Mouse (Mus musculus) embryonic facial prominence, embryonic 10.5 days (tissue): ENCODE data around the gene Banp. TPM values are rescaled to one million over a fixed set of nuclear protein-coding genes. Genes with fewer than 3 reads are reported as not detected.

Experiments
- DNase-seq: peaks from one replicate; pipeline ENCODE4 v3.0.0-alpha.2; 2017; ENCODE audit warnings: low spot score
- H3K27ac ChIP-seq: fragments of 300-500 bp; sonication (generic); replicated peaks from 2 replicates; pipeline ENCODE4 v1.5.1; 2016; ENCODE audit warnings: mild to moderate bottlenecking
- H3K27me3 ChIP-seq: fragments of 300-500 bp; sonication (generic); replicated peaks from 2 replicates; pipeline ENCODE4 v1.6.1; 2016; ENCODE audit warnings: low read depth, mild to moderate bottlenecking; ENCODE audit not compliant: poor library complexity, severe bottlenecking
- H3K36me3 ChIP-seq: fragments of 300-500 bp; sonication (generic); replicated peaks from 2 replicates; pipeline ENCODE4 v1.6.1; 2016; ENCODE audit warnings: mild to moderate bottlenecking, moderate library complexity
- H3K4me1 ChIP-seq: fragments of 300-500 bp; sonication (generic); 2 replicates; pipeline ENCODE4 v1.6.1; 2016
- H3K4me3 ChIP-seq: fragments of 300-500 bp; sonication (generic); 2 replicates; pipeline ENCODE4 v1.5.1; 2016; ENCODE audit warnings: mild to moderate bottlenecking, moderate library complexity
- H3K9me3 ChIP-seq: fragments of 300-500 bp; sonication (generic); 2 replicates; pipeline ENCODE4 v1.6.1; 2016; ENCODE audit warnings: mild to moderate bottlenecking
- WGBS: fragments of 180-500 bp; shearing (Covaris S2); methylation state at CpG from one replicate; pipeline ENCODE4 v1.1.7; 2016; 5-methylcytosine and 5-hydroxymethylcytosine counted together
- polyA plus RNA-seq: library from polyadenylated mRNA; unstranded; fragments of >200 nt; fragmentation: Nextera tagmentation; extraction: Ambion mirVana; gene quantifications from 2 replicates; pipeline ENCODE4 v1.2.1, GENCODE M21; 2016

Banp gene
- polyA plus RNA-seq, 1 experiment from 2014 or later = 55.2 TPM

- 91% methylated on average over 5 of the region's 5 CpGs for WGBS
These were observed 49.7 kb downstream of the Banp start for GRCm38 (mm10) chr8:121999211-121999610.

GRCm38 (mm10) chr8:122001339-122002115 lies 52.0 kb downstream of the Banp start:
- WGBS = 91% methylated on average over 15 of the region's 15 CpGs
- Histone ChIP-seq H3K27me3 (no peaks in the 10 kb centered on the region), H3K36me3 (peaks cover 90% of the 10 kb centered on the region)

More at GRCm38 (mm10) chr8:121999211-121999610, 49.7 kb downstream of the Banp start:
- no peak for DNase-seq
- Histone ChIP-seq H3K4me3 (no peak overlapping the region), H3K27me3 (no peaks in the 10 kb centered on the region), H3K9me3 (no peaks in the 10 kb centered on the region), H3K4me1 (no peaks in the 10 kb centered on the region), H3K27ac (no peak overlapping the region), H3K36me3 (peaks cover 99% of the 10 kb centered on the region)

GRCm38 (mm10) chr8:122003646-122004045 lies 54.1 kb downstream of the Banp start:
- Histone ChIP-seq H3K27ac (no peak overlapping the region), H3K4me3 (no peak overlapping the region), H3K4me1 (no peaks in the 10 kb centered on the region), H3K9me3 (no peaks in the 10 kb centered on the region), H3K27me3 (no peaks in the 10 kb centered on the region), H3K36me3 (peaks cover 90% of the 10 kb centered on the region)
- 86% methylated on average over 8 of the region's 8 CpGs for WGBS
- no peak for DNase-seq

More at GRCm38 (mm10) chr8:122001339-122002115, 52.0 kb downstream of the Banp start:
- Histone ChIP-seq H3K4me3 (no peak overlapping the region), H3K9me3 (no peaks in the 10 kb centered on the region), H3K27ac (no peak overlapping the region), H3K4me1 (no peaks in the 10 kb centered on the region)
- no peak for DNase-seq

GRCm38 (mm10) chr8:122004131-122004530 lies 54.6 kb downstream of the Banp start:
- Histone ChIP-seq H3K4me1 (no peaks in the 10 kb centered on the region), H3K9me3 (no peaks in the 10 kb centered on the region), H3K36me3 (peaks cover 90% of the 10 kb centered on the region), H3K4me3 (no peak overlapping the region), H3K27me3 (no peaks in the 10 kb centered on the region), H3K27ac (no peak overlapping the region)
- DNase-seq = no peak
- WGBS = 90% methylated on average over 5 of the region's 5 CpGs

- H3K9me3 ChIP-seq = no peaks in the 10 kb centered on the region
- no peaks in the 10 kb centered on the region for H3K4me1 ChIP-seq
- H3K27ac ChIP-seq = no peak overlapping the region
- no peak for DNase-seq
- H3K27me3 ChIP-seq = no peaks in the 10 kb centered on the region
- no peak overlapping the region for H3K4me3 ChIP-seq
- H3K36me3 ChIP-seq = peaks cover 88% of the 10 kb centered on the region
- 89% methylated on average over 25 of the region's 25 CpGs for WGBS
These were observed 56.1 kb downstream of the Banp start for GRCm38 (mm10) chr8:122005422-122006204.

- Histone ChIP-seq H3K27me3 (no peaks in the 10 kb centered on the region), H3K36me3 (peaks cover 88% of the 10 kb centered on the region), H3K4me1 (no peaks in the 10 kb centered on the region), H3K4me3 (no peak overlapping the region), H3K27ac (no peak overlapping the region), H3K9me3 (no peaks in the 10 kb centered on the region)
- WGBS = 90% methylated on average over 13 of the region's 13 CpGs
- no peak for DNase-seq
These were observed 57.3 kb downstream of the Banp start for GRCm38 (mm10) chr8:122006688-122007484.

GRCm38 (mm10) chr8:122008395-122008794 lies 58.8 kb downstream of the Banp start:
- no peaks in the 10 kb centered on the region for H3K27me3 ChIP-seq
- H3K4me3 ChIP-seq = no peak overlapping the region
- H3K27ac ChIP-seq = no peak overlapping the region
- 84% methylated on average over 5 of the region's 5 CpGs for WGBS
- no peak for DNase-seq
- peaks cover 88% of the 10 kb centered on the region for H3K36me3 ChIP-seq
- peaks cover 4% of the 10 kb centered on the region; the same call in 1 of the 2 replicates for H3K4me1 ChIP-seq
- H3K9me3 ChIP-seq = no peaks in the 10 kb centered on the region

- no peaks in the 10 kb centered on the region for H3K27me3 ChIP-seq
- no peaks in the 10 kb centered on the region for H3K9me3 ChIP-seq
- H3K27ac ChIP-seq = no peak overlapping the region
- no peak overlapping the region for H3K4me3 ChIP-seq
- peaks cover 90% of the 10 kb centered on the region for H3K36me3 ChIP-seq
- peaks cover 4% of the 10 kb centered on the region; the same call in 1 of the 2 replicates for H3K4me1 ChIP-seq
- WGBS = 93% methylated on average over 5 of the region's 5 CpGs
- DNase-seq = no peak
These were observed 61.1 kb downstream of the Banp start for GRCm38 (mm10) chr8:122010638-122011037.

- 67% methylated on average over 7 of the region's 7 CpGs for WGBS
- Histone ChIP-seq H3K4me1 (peaks cover 4% of the 10 kb centered on the region; the same call in 1 of the 2 replicates), H3K27me3 (no peaks in the 10 kb centered on the region), H3K4me3 (no peak overlapping the region), H3K27ac (no peak overlapping the region), H3K36me3 (peaks cover 90% of the 10 kb centered on the region), H3K9me3 (no peaks in the 10 kb centered on the region)
- no peak for DNase-seq
These were observed 61.6 kb downstream of the Banp start for GRCm38 (mm10) chr8:122011066-122011588.

GRCm38 (mm10) chr8:122014606-122015005 lies 65.1 kb downstream of the Banp start:
- Histone ChIP-seq H3K4me3 (no peak overlapping the region), H3K27ac (no peak overlapping the region), H3K4me1 (peaks cover 12% of the 10 kb centered on the region), H3K27me3 (no peaks in the 10 kb centered on the region), H3K9me3 (no peaks in the 10 kb centered on the region), H3K36me3 (peaks cover 91% of the 10 kb centered on the region)
- 78% methylated on average over 3 of the region's 3 CpGs for WGBS
- DNase-seq = no peak

- H3K9me3 ChIP-seq = no peaks in the 10 kb centered on the region
- H3K27me3 ChIP-seq = no peaks in the 10 kb centered on the region
- no peak for DNase-seq
- peaks cover 10% of the 10 kb centered on the region for H3K4me1 ChIP-seq
- peaks cover 93% of the 10 kb centered on the region for H3K36me3 ChIP-seq
- no peak overlapping the region for H3K4me3 ChIP-seq
- H3K27ac ChIP-seq = 0 out of 2 replicates have a peak overlapping the region, but pooled peaks have one; percentile 37
- whole genome bisulfite sequencing = 80% methylated on average over 22 of the region's 22 CpGs
These were observed 68.7 kb downstream of the Banp start for GRCm38 (mm10) chr8:122018046-122018831.
